Mouse (Mus musculus): Measurements from ENCODE around the gene Eif4a3. TPM values are rescaled to one million over a fixed set of nuclear protein-coding genes. Genes with fewer than 3 reads are reported as not detected.
"Not testable (repeated sequence)": the region's sequence is repeated elsewhere in the genome, so short reads cannot be mapped to it uniquely, and the experiment has no call there.

Eif4a3 gene
- polyA plus RNA-seq, 1 experiment from 2014 or later = 366 TPM

DNA sequence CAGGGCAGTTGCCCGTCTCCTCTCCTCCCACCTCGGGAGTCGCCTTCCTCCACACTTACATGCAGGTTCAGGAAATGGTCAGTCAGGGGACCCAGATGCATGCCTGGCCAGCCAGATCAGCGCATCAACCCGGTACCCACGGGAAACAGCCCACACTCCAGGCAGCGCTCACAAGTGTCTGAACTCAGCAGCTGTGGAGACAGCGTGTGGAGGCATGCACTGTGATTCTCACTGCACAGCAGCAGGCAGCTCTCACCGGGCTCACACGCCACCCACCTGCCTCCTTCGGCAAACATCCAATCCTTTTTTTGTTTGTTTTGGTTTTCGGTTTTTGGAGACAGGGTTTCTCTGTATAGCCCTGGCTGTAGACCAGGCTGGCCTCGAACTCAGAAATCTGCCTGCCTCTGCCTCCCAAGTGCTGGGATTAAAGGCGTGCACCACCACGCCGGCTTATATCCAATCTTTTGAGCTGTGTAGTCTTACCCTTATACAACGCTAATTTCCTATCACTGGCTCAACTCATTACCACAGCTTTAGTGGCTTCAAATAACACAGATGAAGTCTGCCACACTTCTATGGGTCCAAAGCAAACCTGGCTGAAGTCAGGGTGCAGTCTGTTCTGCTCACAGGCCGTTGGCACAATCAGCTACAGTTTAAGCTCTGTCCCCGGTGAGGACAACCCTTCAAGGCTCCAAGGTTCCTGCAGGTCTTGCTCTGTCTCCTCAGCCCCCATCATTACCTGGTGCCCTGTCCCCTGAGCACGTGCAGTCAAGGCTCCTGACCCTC lies 12.5 kb downstream of the Eif4a3 start:
- no peak overlapping the region for H3K4me3 ChIP-seq
- peaks cover 88% of the 10 kb centered on the region for H3K36me3 ChIP-seq (ENCODE audit: poor library complexity, severe bottlenecking)
- H3K9ac ChIP-seq = no peak overlapping the region
- 94% methylated on average over 20 of the region's 20 CpGs for WGBS
- ATAC-seq = no peak
- H3K27me3 ChIP-seq = no peaks in the 10 kb centered on the region
- no peaks in the 10 kb centered on the region for H3K4me1 ChIP-seq
- no peaks in the 10 kb centered on the region for H3K9me3 ChIP-seq (replicated peaks)
- H3K4me2 ChIP-seq = no peak overlapping the region
- H3K27ac ChIP-seq = no peak overlapping the region

DNA sequence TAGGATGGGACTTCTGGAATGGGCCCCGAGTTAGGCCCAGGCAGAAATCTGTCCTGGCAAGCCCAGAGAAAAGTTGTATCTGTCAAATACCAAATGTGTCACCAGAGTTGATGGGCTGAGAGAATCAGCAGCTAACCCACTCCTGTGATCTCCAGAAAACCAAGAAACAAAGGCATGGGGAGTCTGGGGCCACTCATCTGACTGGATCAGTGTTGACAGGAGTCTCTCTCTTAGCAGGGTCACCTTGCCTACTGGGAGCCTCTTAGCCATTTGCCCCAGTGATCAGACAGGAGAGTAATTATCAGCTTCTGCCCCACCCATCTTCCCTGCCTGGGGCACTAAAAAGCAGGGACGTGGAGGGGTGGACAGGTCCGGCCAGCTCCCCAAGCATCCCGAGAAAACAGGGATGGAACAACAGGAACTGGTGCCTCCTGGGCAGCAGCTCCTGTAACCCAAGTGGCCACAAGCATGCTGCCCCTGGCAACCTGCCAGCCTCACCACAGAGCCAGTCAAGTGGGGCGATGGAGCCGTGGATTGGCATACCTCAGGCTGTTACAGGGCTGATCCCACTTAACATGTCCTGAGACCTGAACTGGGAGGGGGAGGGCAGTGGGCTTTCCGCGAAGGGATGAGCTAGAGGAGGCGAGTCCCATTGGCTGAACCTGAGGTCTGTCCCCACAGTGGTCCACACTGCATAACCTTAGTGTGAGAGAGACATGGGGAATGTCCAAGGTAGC lies 13.9 kb downstream of the Eif4a3 start:
- Histone ChIP-seq H3K27me3 (no peaks in the 10 kb centered on the region), H3K4me1 (no peaks in the 10 kb centered on the region), H3K4me2 (no peak overlapping the region), H3K36me3 (ENCODE audit: poor library complexity, severe bottlenecking) (peaks cover 86% of the 10 kb centered on the region), H3K27ac (no peak overlapping the region), H3K9ac (no peak overlapping the region), H3K9me3 (replicated peaks) (no peaks in the 10 kb centered on the region), H3K4me3 (no peak overlapping the region)
- WGBS = 70% methylated on average over 9 of the region's 9 CpGs
- no peak for ATAC-seq

DNA sequence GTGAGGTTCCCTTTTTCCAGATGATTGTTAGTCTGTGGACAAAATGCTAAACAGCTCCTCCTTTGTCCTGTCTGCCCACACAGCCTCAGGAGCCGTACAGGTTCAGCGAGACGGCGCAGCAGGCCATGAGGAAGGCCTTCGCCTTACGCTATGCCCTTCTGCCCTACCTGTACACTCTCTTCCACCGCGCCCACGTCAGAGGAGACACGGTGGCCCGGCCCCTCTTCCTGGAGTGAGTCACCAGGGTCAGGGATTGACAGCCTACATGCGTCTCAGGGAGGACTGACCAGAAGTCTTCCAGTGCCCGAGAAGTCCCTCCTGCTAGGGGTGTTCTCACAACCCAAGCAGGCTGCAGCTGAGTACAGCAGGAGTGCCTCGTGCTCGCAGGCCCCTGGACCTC lies 18.9 kb downstream of the Eif4a3 start:
- no peaks in the 10 kb centered on the region for H3K4me1 ChIP-seq
- H3K4me3 ChIP-seq = no peak overlapping the region
- H3K27me3 ChIP-seq = no peaks in the 10 kb centered on the region
- 87% methylated on average over 15 of the region's 15 CpGs for WGBS
- ATAC-seq = no peak
- H3K27ac ChIP-seq = no peak overlapping the region
- H3K9ac ChIP-seq = no peak overlapping the region
- H3K36me3 ChIP-seq (ENCODE audit: poor library complexity, severe bottlenecking) = peaks cover 58% of the 10 kb centered on the region
- no peaks in the 10 kb centered on the region for H3K9me3 ChIP-seq (replicated peaks)
- H3K4me2 ChIP-seq = no peak overlapping the region

DNA sequence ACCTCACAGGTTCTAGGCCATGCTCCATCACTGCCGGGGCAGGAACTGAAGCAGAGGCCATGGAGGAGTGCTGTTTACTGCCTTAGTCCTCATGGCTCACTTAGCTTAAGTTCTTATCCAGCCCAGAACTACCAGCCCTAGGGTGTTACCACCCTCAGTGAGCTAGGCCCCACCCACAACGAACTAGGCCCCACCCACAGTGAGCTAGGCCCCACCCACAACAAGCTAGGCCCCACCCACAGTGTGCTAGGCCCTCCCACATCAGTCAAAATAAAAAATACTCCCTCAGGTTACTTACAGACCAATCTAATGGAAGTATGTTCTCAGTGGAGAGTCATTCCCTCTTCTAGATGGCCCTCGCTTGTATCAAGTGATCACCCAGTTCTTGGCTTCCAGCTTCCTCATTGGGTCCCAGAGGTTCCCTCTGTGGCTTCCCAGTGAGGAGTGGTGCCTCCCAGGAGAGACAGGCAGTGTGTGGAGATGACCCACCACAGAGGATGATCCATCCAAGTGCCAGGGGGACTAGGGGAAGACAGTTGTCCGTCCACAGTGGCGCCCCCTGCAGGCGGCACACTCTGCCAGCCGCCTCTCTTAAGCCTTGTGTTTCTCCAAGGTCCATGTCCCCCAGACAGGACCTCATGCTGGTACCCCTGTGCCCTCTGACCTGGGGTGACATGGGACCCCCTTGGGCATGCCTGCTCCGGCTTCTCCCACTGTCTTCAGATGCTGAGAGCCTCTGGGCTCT lies 26.5 kb downstream of the Eif4a3 start:
- 89% methylated on average over 7 of the region's 8 CpGs for WGBS
- Histone ChIP-seq H3K9ac (no peak overlapping the region), H3K4me2 (no peak overlapping the region), H3K9me3 (replicated peaks) (no peaks in the 10 kb centered on the region), H3K27ac (no peak overlapping the region), H3K4me1 (peaks cover 5% of the 10 kb centered on the region), H3K4me3 (no peak overlapping the region), H3K27me3 (no peaks in the 10 kb centered on the region), H3K36me3 (ENCODE audit: poor library complexity, severe bottlenecking) (peaks cover 42% of the 10 kb centered on the region)
- no peak for ATAC-seq

DNA sequence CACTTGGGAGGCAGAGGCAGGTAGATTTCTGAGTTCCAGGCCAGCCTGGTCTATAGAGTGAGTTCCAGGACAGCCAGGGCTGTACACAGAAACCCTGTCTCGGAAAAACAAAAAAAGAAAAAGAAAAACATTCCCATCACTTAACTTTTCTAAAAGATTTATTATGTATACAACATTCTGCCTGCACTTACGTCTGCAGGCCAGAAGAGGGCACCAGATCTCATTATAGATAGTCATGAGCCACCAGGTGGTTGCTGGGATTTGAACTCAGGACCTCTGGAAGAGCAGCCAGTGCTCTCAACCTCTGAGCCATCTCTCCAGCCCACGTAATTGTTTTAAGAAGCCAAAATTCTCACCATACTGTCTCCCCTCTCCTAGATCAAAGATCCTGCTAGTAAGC lies 27.4 kb downstream of the Eif4a3 start:
- not testable (repeated sequence) for H3K9me3 ChIP-seq (replicated peaks); H3K4me2 ChIP-seq; H3K9ac ChIP-seq; H3K27ac ChIP-seq; H3K4me3 ChIP-seq; ATAC-seq; H3K27me3 ChIP-seq
- 55% methylated on average over 3 of the region's 3 CpGs for WGBS
- Histone ChIP-seq H3K36me3 (ENCODE audit: poor library complexity, severe bottlenecking) (peaks cover 42% of the 10 kb centered on the region), H3K4me1 (peaks cover 11% of the 10 kb centered on the region)

DNA sequence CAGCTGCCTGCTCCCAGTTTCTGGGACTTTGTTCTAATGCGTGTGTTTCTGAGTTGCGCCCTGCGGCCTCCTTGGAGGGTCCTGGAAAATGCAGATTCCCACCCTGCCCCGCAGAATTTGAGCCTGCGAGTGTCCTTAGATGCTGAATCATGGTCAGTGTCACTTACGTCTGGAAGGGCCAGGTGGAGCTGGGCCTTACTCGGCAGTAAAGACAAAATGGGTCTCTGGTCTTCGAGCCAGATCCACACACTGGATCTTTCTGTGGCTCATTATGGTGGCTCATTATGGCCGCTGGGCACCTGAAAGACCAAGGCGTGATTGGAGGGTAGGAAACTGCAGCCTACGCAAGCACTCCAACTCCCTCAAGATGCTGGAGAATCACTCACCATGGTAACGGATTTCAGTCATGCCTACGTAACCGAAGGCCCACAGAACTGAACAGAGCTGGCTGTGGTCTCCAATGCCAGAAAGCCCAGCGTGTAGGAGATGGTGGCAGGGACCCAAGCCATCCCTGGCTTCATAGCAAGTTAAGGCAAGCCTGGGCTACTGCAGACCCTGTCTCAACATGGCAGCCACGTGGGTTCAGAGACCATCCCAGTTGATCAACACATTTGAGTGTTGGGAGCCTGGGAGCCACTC lies 31.2 kb downstream of the Eif4a3 start:
- H3K4me2 ChIP-seq = peak overlapping the region; percentile 87
- 0 out of 2 replicates have a peak, but pooled peaks have one; percentile 1 for ATAC-seq
- H3K9ac ChIP-seq = peak overlapping the region; percentile 77
- no peaks in the 10 kb centered on the region for H3K27me3 ChIP-seq
- peaks cover 14% of the 10 kb centered on the region for H3K4me1 ChIP-seq
- 73% methylated on average over 16 of the region's 16 CpGs for WGBS
- no peaks in the 10 kb centered on the region for H3K9me3 ChIP-seq (replicated peaks)
- H3K27ac ChIP-seq = no peak overlapping the region
- peak overlapping the region; percentile 61 for H3K4me3 ChIP-seq
- peaks cover 23% of the 10 kb centered on the region for H3K36me3 ChIP-seq (ENCODE audit: poor library complexity, severe bottlenecking)

DNA sequence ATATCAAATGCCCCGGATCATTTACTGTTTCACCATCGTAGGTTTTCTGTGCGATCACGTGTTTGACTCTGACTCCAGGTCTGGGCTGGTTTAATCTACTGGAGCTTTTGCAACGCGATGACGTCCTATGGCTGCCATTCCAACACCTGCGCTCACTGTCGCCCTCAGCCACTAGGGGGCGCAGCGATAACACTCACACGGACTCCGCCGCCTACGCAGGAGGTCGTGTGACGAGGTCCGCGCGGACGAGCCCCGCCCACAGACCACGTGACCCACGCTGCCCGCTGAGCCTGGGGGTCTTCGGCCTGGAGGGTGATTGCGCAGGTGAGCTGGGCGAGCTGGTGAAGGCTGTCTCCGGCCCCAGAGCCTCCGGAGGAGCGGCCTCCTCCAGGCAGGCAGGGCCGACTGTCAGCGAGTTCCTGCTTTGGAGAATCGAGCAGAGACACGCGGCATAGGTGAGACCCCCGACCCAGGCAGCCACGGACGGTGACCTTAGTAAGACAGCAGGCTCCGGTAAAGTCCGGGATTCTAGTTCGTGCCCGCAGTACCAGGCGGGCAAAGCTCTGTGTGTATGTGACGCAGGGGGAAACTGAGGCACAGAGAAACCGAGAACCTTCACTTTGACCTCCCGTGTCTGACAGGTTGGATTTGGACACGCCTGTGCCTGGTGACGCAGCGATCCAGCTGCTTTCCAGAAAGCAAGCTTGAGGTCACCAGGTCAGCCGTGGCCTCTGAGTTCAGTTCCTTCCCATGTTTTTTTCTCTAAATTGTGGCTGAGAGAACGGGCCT lies 31.9 kb downstream of the Eif4a3 start, which contains the start of gene Gaa:
TSS of gene Gaa (plus strand) at position 120 of the 789 bp plus-strand sequence.
- no peaks in the 10 kb centered on the region for H3K9me3 ChIP-seq (replicated peaks)
- no peaks in the 10 kb centered on the region for H3K27me3 ChIP-seq
- ATAC-seq = peak; percentile 86
- peak within 1 kb of the TSS; percentile 77 for H3K9ac ChIP-seq
- peaks cover 14% of the 10 kb centered on the region for H3K4me1 ChIP-seq
- peak within 1 kb of the TSS; percentile 87 for H3K4me2 ChIP-seq
- peak within 1 kb of the TSS; percentile 10; the same call in 1 of the 2 replicates for H3K27ac ChIP-seq
- peaks cover 16% of the 10 kb centered on the region for H3K36me3 ChIP-seq (ENCODE audit: poor library complexity, severe bottlenecking)
- WGBS = 4% methylated on average over 52 of the region's 52 CpGs
- H3K4me3 ChIP-seq = peak within 1 kb of the TSS; percentile 61

DNA sequence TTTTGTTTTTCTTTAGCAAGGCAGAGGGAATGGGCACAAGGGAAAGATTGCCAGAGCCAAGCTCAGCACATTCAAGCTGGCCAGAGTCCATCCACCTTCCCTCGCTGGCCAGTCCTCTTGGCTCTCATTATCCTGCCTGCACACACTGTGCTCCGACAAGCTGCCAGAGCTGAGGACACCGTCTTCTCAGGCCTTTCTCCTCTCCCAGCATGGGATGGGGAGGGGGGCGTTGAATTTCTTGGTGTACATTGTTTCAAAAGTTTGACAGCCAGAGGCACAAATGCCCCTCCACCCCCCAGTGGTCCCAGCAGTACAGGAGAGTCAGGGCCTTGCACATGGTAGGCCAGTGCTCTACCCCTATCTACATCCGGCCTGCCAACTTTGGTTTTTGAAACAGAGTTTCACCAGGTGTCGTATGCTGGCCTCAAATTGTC lies 32.6 kb downstream of the Eif4a3 start:
- 43% methylated on average over 6 of the region's 6 CpGs for WGBS
- Histone ChIP-seq H3K9me3 (replicated peaks) (no peaks in the 10 kb centered on the region), H3K36me3 (ENCODE audit: poor library complexity, severe bottlenecking) (peaks cover 18% of the 10 kb centered on the region), H3K4me3 (peak overlapping the region; percentile 61; the same call in 1 of the 2 replicates), H3K9ac (peak overlapping the region; percentile 77; the same call in 1 of the 2 replicates), H3K27ac (peak overlapping the region; percentile 10; the same call in 1 of the 2 replicates), H3K4me1 (peaks cover 14% of the 10 kb centered on the region), H3K27me3 (no peaks in the 10 kb centered on the region), H3K4me2 (peak overlapping the region; percentile 87)
- ATAC-seq = peak; percentile 25; the same call in 1 of the 2 replicates

DNA sequence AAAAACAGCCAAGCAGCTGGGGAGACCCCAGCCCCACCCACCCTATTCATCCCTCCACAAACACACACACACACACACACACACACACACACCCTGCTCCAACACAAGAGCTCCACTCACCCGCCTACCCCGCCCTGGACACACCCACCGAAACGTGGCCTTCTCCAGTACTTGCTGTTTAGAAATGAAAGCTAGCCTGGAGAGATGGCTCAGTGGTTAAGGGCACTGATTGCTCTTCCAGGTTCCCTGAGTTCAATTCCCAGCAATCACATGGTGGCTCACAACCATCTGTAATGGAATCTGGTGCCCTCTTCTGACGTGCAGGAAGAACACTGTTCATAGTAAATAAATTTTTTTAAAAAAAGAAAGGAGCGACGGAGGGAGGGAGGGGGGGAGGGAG lies 34.1 kb downstream of the Eif4a3 start:
- Histone ChIP-seq H3K9me3 (replicated peaks) (no peaks in the 10 kb centered on the region), H3K4me1 (peaks cover 14% of the 10 kb centered on the region), H3K27me3 (no peaks in the 10 kb centered on the region), H3K9ac (no peak overlapping the region), H3K4me2 (no peak overlapping the region), H3K4me3 (no peak overlapping the region), H3K36me3 (ENCODE audit: poor library complexity, severe bottlenecking) (peaks cover 17% of the 10 kb centered on the region), H3K27ac (no peak overlapping the region)
- ATAC-seq = no peak
- WGBS = 79% methylated on average over 7 of the region's 7 CpGs

DNA sequence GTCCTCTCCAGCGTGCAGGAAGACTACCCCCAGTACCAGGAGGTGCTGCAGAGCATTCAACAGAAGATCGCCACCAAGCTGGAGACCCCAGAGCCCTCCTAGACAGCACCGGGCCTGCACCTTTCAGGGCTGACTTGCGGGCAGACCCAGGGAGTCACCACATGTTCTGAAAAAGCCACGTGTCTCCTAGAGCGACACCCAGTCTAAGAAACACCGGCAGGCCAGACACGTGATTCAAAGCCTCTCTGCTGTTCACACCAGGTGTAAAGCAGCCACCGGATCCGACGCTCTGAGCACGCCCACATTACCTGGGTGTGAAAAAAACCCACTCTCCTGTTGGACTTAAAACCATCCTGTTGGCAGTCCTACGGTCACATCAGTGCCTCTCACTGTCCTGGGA lies 35.5 kb downstream of the Eif4a3 start:
- Histone ChIP-seq H3K27ac (no peak overlapping the region), H3K4me2 (no peak overlapping the region), H3K36me3 (ENCODE audit: poor library complexity, severe bottlenecking) (peaks cover 27% of the 10 kb centered on the region), H3K4me3 (no peak overlapping the region), H3K4me1 (peaks cover 14% of the 10 kb centered on the region), H3K9ac (no peak overlapping the region), H3K9me3 (replicated peaks) (no peaks in the 10 kb centered on the region), H3K27me3 (no peaks in the 10 kb centered on the region)
- WGBS = 92% methylated on average over 13 of the region's 13 CpGs
- no peak for ATAC-seq

DNA sequence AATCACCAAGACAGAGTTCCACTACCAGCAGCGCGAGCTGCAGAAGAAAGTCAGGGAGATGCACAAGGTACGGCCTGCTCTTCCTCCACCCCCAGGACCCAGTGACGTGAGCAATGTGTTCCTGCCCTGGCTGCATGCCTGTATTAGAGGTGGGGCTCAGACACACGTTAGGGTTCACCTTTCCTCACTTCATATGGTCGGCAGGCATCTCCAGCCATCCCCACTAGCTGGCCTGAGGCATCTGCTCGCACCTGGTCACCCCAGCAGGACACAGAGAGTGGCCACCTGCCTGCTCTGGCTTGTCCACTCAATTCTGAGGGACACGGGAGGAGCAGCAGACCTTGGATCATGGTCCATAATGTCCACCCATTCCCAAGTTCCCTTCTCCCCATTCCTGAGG lies 39.9 kb downstream of the Eif4a3 start:
- Histone ChIP-seq H3K36me3 (ENCODE audit: poor library complexity, severe bottlenecking) (peaks cover 27% of the 10 kb centered on the region), H3K9me3 (replicated peaks) (no peaks in the 10 kb centered on the region), H3K4me1 (peaks cover 4% of the 10 kb centered on the region), H3K4me2 (no peak overlapping the region), H3K4me3 (no peak overlapping the region), H3K27ac (no peak overlapping the region), H3K9ac (no peak overlapping the region), H3K27me3 (no peaks in the 10 kb centered on the region)
- WGBS = 90% methylated on average over 8 of the region's 8 CpGs
- no peak for ATAC-seq
